Mouse (Mus musculus) bone marrow, adult 2 months (tissue): ENCODE results near the gene Aldh3b3.

Experiments
- CTCF ChIP-seq: fragments of 200-500 bp; IDR thresholded peaks from 2 replicates; pipeline ENCODE4 v1.5.1; 2011; ENCODE audit warnings: low read length, control low read depth; ENCODE audit not compliant: control insufficient read depth, insufficient read depth
- POLR2A ChIP-seq: fragments of 200-500 bp; IDR thresholded peaks from 2 replicates; pipeline ENCODE4 v1.6.1; 2011; ENCODE audit warnings: low read depth, mild to moderate bottlenecking, control low read depth, low read length, borderline replicate concordance; ENCODE audit not compliant: control insufficient read depth

GRCm38 (mm10) chr19:3924190-3924589, 34.3 kb upstream of the Aldh3b3 start:
- TF ChIP-seq CTCF (no peak), POLR2A (no peak)
